Mouse (Mus musculus) stomach, embryonic 15.5 days (tissue): ENCODE data around the gene Zfp768. TPM values are rescaled to one million over a fixed set of nuclear protein-coding genes. Genes with fewer than 3 reads are reported as not detected.
"Not testable (repeated sequence)": the region's sequence is repeated elsewhere in the genome, so short reads cannot be mapped to it uniquely, and the experiment has no call there.

ENCODE experiments used
- ATAC-seq: fragments of 200-750 bp; cut with Nextera tagmentation; 2 replicates; pipeline ENCODE4 v1.8.0; 2017; ENCODE audit warnings: low read depth, moderate number of reproducible peaks, moderate TSS enrichment; ENCODE audit not compliant: insufficient read depth, low FRiP score
- H3K27ac ChIP-seq: fragments of 300-500 bp; sonication (generic); 2 replicates; pipeline ENCODE4 v1.5.1; 2015; ENCODE audit warnings: mild to moderate bottlenecking, inconsistent platforms
- H3K27me3 ChIP-seq: fragments of 300-500 bp; sonication (generic); replicated peaks from 2 replicates; pipeline ENCODE4 v1.6.1; 2015; ENCODE audit warnings: inconsistent platforms
- H3K36me3 ChIP-seq: fragments of 300-500 bp; sonication (generic); 2 replicates; pipeline ENCODE4 v1.6.1; 2015; ENCODE audit warnings: inconsistent platforms
- H3K4me1 ChIP-seq: fragments of 300-500 bp; sonication (generic); 2 replicates; pipeline ENCODE4 v1.6.1; 2015; ENCODE audit warnings: inconsistent platforms
- H3K4me2 ChIP-seq: fragments of 300-500 bp; sonication (generic); 2 replicates; pipeline ENCODE4 v1.6.1; 2015; ENCODE audit warnings: mild to moderate bottlenecking, inconsistent platforms
- H3K4me3 ChIP-seq: fragments of 300-500 bp; sonication (generic); replicated peaks from 2 replicates; pipeline ENCODE4 v1.5.1; 2015; ENCODE audit warnings: inconsistent platforms
- H3K9ac ChIP-seq: fragments of 300-500 bp; sonication (generic); 2 replicates; pipeline ENCODE4 v1.6.1; 2015; ENCODE audit warnings: inconsistent platforms
- H3K9me3 ChIP-seq: fragments of 300-500 bp; sonication (generic); 2 replicates; pipeline ENCODE4 v1.6.1; 2016; ENCODE audit warnings: inconsistent platforms
- WGBS: fragments of 180-500 bp; shearing (Covaris S2); methylation state at CpG from one replicate; pipeline ENCODE4 v1.1.7; 2015; 5-methylcytosine and 5-hydroxymethylcytosine counted together
- polyA plus RNA-seq: library from polyadenylated mRNA; unstranded; fragments of >200 nt; fragmentation: Nextera tagmentation; extraction: Ambion mirVana; gene quantifications from 2 replicates; pipeline ENCODE4 v1.2.1, GENCODE M21; 2015

The Zfp768 gene
- polyA plus RNA-seq, 1 experiment from 2014 or later: 13.1 TPM

DNA sequence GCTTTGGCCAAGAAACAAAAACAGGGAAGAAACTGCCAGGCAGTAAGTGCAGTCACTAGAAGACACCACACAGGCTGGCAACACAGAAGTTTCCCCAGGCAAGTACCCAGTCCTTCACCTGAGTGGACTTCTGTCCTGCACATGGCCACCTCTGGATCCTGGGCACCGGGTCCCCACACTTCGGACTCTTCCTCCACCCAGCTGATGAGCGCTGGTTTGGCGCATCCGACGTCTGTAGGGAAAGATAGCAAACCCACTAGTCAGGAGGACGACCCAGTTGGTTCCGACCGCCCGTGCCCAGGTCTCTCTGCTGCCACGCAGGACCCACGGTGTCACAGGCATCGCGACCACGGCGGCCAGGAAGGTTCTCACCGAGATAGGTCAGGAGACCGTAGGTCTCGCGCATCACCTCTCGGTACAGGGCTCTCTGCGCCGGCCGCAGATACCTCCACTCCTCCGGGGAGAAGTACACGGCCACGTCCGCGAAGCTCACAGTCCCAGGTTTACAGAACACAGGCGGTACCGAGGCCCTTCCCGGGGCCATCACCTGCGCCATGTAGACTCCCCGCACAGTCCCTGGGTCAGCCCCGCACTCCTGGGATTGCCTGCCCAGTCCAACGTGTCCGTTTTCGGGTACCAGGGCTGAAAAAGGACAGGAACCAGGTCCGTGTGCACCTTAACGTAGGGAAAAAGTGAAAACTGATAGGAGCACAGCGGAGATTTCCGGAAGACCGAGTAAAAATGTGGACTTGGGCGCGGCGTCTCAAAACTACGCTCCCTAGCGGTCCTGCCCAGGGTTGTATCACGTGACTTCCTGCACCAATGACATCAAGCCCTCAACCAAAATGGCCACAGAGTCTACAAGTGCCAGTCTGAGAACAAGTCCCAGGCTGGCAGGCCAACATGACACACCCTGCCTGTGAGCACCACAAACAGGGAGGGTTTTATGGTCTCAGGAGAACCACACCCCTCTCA is 30.2 kb upstream of the Zfp768 start, which contains the start of gene Zfp747:
Gene Zfp747 (minus strand): TSS at position 780 of the 975 bp plus-strand sequence.
- Histone ChIP-seq H3K4me3 (peak within 1 kb of the TSS; percentile 61), H3K4me2 (peak within 1 kb of the TSS; percentile 71), H3K9ac (peak within 1 kb of the TSS; percentile 60), H3K27ac (peak within 1 kb of the TSS; percentile 80)
- not testable (repeated sequence) for H3K36me3 ChIP-seq, H3K4me1 ChIP-seq, H3K9me3 ChIP-seq, H3K27me3 ChIP-seq
- peak; percentile 94 for ATAC-seq
- WGBS: under 1% methylated on average over 49 of the region's 49 CpGs

DNA sequence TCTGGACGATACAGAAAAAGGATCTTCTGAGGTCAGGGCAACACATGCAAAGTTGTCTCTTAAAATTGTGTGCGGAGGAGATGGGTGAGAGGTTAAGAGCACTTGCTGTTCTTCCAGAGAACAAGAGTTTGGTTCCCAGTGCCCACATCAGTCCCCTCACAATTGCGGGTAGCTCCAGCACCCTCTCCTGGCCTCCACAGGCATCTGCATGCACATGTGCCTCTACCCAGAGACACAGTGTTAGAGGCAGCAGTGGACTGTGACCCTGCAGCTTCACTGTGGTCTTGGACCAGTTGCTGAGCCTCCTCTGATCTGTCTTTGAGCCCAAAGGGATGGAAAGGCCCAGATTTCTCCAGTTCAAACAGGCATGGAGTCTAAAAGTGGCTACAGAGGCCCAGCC is 26.5 kb upstream of the Zfp768 start:
- H3K9ac ChIP-seq, H3K4me1 ChIP-seq, H3K27me3 ChIP-seq, H3K27ac ChIP-seq, H3K4me2 ChIP-seq, H3K36me3 ChIP-seq, H3K4me3 ChIP-seq, ATAC-seq, H3K9me3 ChIP-seq: not testable (repeated sequence)
- 81% methylated on average over 3 of the region's 3 CpGs for WGBS

DNA sequence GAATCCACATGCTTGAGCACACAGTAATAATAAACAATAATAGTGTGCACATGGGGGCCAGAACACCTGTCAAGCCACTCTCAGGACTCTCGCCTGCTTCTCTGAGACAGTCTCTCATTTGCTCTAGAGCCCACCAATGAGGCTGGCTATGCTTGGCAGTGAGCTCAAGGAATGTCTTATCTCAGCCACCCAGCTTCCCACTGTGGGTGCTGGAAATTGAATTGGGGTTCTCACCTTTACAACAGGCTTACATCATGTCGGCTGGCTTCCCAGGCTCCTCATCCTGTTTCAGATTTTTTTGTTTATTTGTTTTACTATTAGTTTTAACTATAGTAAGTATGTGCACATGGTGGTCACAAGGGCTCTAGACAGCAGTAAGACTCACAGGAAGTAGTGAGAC is 25.8 kb upstream of the Zfp768 start:
- Histone ChIP-seq H3K9ac (no peak overlapping the region), H3K27me3 (no peaks in the 10 kb centered on the region), H3K36me3 (peaks cover 9% of the 10 kb centered on the region; the same call in 1 of the 2 replicates), H3K9me3 (no peaks in the 10 kb centered on the region), H3K4me1 (no peaks in the 10 kb centered on the region), H3K4me3 (no peak overlapping the region), H3K4me2 (no peak overlapping the region), H3K27ac (no peak overlapping the region)
- WGBS: 70% methylated on average over 2 of the region's 2 CpGs
- ATAC-seq: no peak

DNA sequence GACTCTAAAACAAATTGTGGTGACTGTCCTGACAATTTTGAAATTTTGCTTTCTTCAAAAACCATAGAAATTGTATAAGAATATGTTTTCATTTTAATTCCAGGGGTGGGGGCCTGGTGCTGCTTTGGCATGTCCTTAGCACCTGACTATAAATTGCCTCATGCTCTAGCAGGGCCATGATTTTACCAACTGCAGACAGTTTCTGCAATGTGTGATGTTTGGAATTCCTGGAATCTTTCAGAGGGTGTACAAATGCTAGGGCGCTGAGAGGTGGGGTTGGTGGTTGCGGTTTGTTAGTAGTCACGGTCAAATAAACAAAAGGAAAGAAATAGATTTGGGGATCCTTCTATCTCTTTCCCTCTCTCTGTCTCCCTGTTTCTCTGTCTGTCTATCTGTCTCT is 20.9 kb upstream of the Zfp768 start:
- Histone ChIP-seq H3K9me3 (no peaks in the 10 kb centered on the region), H3K9ac (no peak overlapping the region), H3K36me3 (no peaks in the 10 kb centered on the region), H3K4me3 (no peak overlapping the region), H3K4me2 (no peak overlapping the region), H3K27ac (no peak overlapping the region), H3K4me1 (peaks cover 6% of the 10 kb centered on the region), H3K27me3 (0 out of 2 replicates have a peak, but pooled peaks cover 4% of the 10 kb centered on the region)
- ATAC-seq: no peak
- 87% methylated on average over 3 of the region's 3 CpGs for WGBS

DNA sequence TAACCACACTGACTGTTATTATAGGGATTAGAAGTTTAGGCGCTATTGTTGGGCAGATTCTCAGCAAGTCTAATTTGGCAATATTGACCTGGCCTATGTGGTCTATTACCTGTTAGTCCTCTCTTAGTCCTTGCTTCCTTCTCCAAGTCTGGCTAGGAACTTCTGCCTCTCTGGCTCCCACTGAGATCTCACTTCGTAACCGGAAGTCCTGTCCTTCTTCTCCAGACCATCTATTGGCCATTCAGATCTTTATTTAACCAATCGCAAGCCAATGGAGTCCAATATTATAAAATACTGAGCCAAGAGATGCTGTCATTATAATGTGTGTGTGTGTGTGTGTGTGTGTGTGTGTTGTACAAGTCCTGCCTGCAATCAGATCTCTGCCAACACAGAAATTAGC is 18.8 kb upstream of the Zfp768 start:
- 55% methylated on average over 4 of the region's 4 CpGs for WGBS
- no peaks in the 10 kb centered on the region for H3K9me3 ChIP-seq
- H3K4me1 ChIP-seq: peaks cover 6% of the 10 kb centered on the region
- peak overlapping the region; percentile 74 for H3K4me2 ChIP-seq
- no peak overlapping the region for H3K27ac ChIP-seq
- peak overlapping the region; percentile 36; the same call in 1 of the 2 replicates for H3K4me3 ChIP-seq
- H3K36me3 ChIP-seq: no peaks in the 10 kb centered on the region
- H3K27me3 ChIP-seq: 0 out of 2 replicates have a peak, but pooled peaks cover 4% of the 10 kb centered on the region
- no peak for ATAC-seq
- H3K9ac ChIP-seq: no peak overlapping the region

DNA sequence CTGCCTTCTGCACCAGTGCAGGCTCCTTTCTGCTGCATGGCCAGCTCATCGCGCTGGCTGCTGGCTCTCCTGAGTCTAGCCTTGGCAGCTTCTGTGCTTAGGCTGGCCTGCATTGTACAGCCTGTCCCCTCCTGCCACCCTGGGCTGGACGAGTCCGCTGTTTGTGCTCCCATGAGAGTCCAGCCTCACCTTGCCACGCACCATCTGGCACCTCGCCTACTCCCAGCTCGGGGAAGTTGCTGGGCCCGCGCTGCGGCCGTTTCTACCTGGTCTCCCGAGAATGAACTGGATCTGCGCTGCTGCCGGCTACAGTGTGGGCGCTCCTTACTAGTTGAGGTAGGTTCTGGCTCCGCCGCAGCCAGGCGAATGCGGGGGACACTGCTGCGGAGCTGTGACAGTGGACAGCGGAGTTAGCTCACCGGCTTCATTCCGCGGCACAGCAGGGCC is 18.1 kb upstream of the Zfp768 start:
- ATAC-seq: peak; percentile 53; the same call in 1 of the 2 replicates
- Histone ChIP-seq H3K4me2 (peak overlapping the region; percentile 74), H3K9me3 (no peaks in the 10 kb centered on the region), H3K27me3 (0 out of 2 replicates have a peak, but pooled peaks cover 4% of the 10 kb centered on the region), H3K9ac (peak overlapping the region; percentile 37; the same call in 1 of the 2 replicates), H3K4me3 (peak overlapping the region; percentile 36), H3K27ac (no peak overlapping the region), H3K4me1 (peaks cover 6% of the 10 kb centered on the region), H3K36me3 (no peaks in the 10 kb centered on the region)
- 3% methylated on average over 24 of the region's 24 CpGs for WGBS

DNA sequence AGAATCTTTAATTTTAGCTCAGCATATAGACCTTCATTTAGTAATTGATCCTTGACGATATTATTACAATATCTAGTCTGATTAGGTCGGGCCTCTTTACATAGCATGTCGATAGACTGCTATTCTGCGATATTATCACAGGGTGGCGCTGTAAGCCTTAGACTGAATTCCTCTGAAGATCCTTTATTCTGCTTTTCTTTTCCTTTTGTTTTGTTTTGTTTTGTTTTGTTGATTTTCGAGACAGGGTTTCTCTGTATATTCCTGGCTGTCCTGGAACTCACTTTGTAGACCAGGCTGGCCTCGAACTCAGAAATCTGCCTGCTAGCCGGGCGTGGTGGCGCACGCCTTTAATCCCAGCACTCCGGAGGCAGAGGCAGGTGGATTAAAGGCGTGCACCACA is 17.0 kb upstream of the Zfp768 start:
- not testable (repeated sequence) for H3K4me1 ChIP-seq, H3K27me3 ChIP-seq, H3K9me3 ChIP-seq, ATAC-seq, H3K27ac ChIP-seq, H3K36me3 ChIP-seq, H3K9ac ChIP-seq
- WGBS: 22% methylated on average over 13 of the region's 13 CpGs
- Histone ChIP-seq H3K4me3 (peak overlapping the region; percentile 27), H3K4me2 (peak overlapping the region; percentile 37; the same call in 1 of the 2 replicates)

DNA sequence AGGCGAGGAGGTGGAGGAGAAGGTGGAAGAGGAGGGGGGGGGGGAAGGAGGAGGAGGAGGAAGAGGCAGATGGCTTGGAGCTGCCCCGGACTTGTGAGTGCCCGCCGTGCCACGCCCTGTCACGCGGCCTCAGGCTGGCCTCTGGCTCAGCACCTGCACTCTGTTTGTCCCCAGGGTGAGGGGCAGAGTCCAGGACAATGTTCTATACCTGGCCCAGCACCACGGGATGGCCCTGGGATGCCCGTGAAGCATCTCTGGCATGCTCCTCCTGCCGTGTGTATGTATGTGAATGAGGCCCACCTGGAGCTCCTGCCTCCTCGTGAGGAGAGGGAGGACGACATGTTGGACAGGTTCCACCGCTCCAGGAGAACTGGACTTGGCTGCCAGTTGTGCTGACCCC is 16.1 kb upstream of the Zfp768 start:
- Histone ChIP-seq H3K27ac (no peak overlapping the region), H3K27me3 (0 out of 2 replicates have a peak, but pooled peaks cover 4% of the 10 kb centered on the region), H3K36me3 (no peaks in the 10 kb centered on the region), H3K4me3 (no peak overlapping the region), H3K4me2 (no peak overlapping the region), H3K4me1 (peaks cover 6% of the 10 kb centered on the region), H3K9me3 (no peaks in the 10 kb centered on the region), H3K9ac (no peak overlapping the region)
- 30% methylated on average over 13 of the region's 13 CpGs for WGBS
- peak; percentile 65; the same call in 1 of the 2 replicates for ATAC-seq

DNA sequence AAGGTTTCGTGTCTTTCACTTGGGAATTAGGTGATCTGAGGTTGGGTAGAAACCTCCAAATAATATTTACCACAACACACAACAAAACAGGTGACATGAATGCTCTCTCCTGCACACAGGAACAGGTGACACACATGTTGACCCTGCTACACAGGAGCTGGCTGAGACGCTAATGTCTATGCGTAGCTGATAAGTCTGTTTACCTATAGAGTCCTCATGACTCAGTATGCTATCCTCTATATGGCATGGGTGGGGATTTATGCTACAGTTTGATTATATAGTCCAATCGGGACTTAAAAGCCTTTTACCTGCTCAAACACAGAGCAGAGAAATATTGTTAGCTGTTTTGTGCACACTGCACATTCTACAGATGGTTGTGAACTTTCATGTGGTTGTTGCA is 14.9 kb upstream of the Zfp768 start:
- Histone ChIP-seq H3K27ac (no peak overlapping the region), H3K9me3 (no peaks in the 10 kb centered on the region), H3K4me3 (no peak overlapping the region), H3K9ac (no peak overlapping the region), H3K27me3 (0 out of 2 replicates have a peak, but pooled peaks cover 4% of the 10 kb centered on the region), H3K4me1 (peaks cover 6% of the 10 kb centered on the region), H3K4me2 (no peak overlapping the region), H3K36me3 (no peaks in the 10 kb centered on the region)
- 51% methylated on average over 4 of the region's 4 CpGs for WGBS
- no peak for ATAC-seq

DNA sequence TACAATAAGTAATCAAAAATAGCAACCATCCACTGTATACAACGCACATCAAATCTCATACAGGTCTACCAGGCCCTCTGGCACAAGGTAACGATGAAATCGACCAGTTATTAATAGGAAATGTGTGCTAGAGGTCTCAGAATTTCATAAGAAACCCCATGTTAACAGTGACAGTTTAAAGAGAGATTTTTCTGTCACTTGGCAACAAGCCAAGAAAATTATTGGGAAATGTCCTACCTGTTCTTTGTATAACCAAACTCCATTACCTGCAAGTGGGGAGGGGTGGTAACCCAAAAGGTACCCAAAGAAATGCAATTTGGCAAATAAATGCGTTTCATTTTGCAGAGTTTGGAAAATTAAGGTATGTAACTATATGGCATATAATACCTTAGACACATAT is 13.1 kb upstream of the Zfp768 start:
- ATAC-seq: no peak
- H3K9ac ChIP-seq: no peak overlapping the region
- H3K4me2 ChIP-seq: no peak overlapping the region
- WGBS: 67% methylated on average over 4 of the region's 4 CpGs
- 0 out of 2 replicates have a peak, but pooled peaks cover 2% of the 10 kb centered on the region for H3K27me3 ChIP-seq
- no peaks in the 10 kb centered on the region for H3K36me3 ChIP-seq
- peaks cover 2% of the 10 kb centered on the region for H3K4me1 ChIP-seq
- H3K9me3 ChIP-seq: no peaks in the 10 kb centered on the region
- no peak overlapping the region for H3K27ac ChIP-seq
- H3K4me3 ChIP-seq: no peak overlapping the region

DNA sequence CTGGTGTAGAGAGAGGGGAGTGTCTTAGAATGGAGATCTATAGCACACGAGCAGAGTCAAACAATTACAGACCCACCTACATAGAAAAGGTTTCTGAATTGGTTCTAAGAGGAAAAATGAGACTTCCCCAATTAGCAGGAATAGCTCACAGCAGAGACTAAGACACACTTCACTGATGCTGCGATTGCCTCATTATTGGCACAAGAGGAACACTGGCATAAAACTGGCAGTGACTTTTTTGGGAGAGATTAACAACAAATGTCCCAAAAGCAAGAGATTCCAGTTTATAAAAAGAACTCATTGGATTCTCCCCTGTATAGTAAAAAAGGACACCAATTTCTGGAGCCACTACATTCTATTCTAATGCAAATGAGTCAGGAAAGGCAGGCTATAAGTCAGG is 12.5 kb upstream of the Zfp768 start:
- H3K4me2 ChIP-seq: no peak overlapping the region
- no peak for ATAC-seq
- no peak overlapping the region for H3K27ac ChIP-seq
- WGBS: 63% methylated on average over 2 of the region's 2 CpGs
- H3K9ac ChIP-seq: no peak overlapping the region
- H3K9me3 ChIP-seq: no peaks in the 10 kb centered on the region
- H3K27me3 ChIP-seq: no peaks in the 10 kb centered on the region
- H3K4me3 ChIP-seq: no peak overlapping the region
- no peaks in the 10 kb centered on the region for H3K4me1 ChIP-seq
- H3K36me3 ChIP-seq: no peaks in the 10 kb centered on the region

DNA sequence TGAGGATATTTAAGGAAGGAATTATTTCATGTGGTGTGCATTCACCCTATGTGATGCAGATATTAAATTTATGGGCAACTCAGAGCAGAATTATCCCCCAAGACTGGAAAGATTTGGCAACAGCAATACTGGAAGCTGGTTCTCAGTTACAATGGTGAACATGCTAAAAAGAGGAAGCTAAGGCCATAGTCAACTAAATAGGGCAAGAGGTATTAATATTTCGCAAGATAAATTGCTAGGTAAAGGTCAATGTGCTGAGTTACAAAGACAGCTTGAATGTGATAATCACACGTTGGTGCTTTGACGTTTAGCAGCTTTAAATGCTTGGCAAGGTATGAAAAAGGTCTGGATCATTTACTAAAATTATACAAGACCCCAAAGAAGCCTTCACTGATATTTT is 10.4 kb upstream of the Zfp768 start:
- no peaks in the 10 kb centered on the region for H3K36me3 ChIP-seq
- no peaks in the 10 kb centered on the region for H3K27me3 ChIP-seq
- no peaks in the 10 kb centered on the region for H3K9me3 ChIP-seq
- no peak for ATAC-seq
- H3K27ac ChIP-seq: no peak overlapping the region
- WGBS: 48% methylated on average over 3 of the region's 3 CpGs
- no peak overlapping the region for H3K9ac ChIP-seq
- H3K4me1 ChIP-seq: no peaks in the 10 kb centered on the region
- H3K4me2 ChIP-seq: no peak overlapping the region
- H3K4me3 ChIP-seq: no peak overlapping the region
